Mouse (Mus musculus) liver, embryonic 12.5 days (tissue): Measurements from ENCODE around the gene Tmem256. TPM values are rescaled to one million over a fixed set of nuclear protein-coding genes. Genes with fewer than 3 reads are reported as not detected.

Experiments used
- ATAC-seq: fragments of 200-750 bp; cut with Nextera tagmentation; 2 replicates; pipeline ENCODE4 v1.8.0; 2017; ENCODE audit warnings: moderate number of reproducible peaks, mild to moderate bottlenecking, moderate library complexity
- H3K27ac ChIP-seq: fragments of 300-500 bp; sonication (generic); 2 replicates; pipeline ENCODE4 v1.5.1; 2016; ENCODE audit warnings: mild to moderate bottlenecking
- H3K27me3 ChIP-seq: fragments of 300-500 bp; sonication (generic); replicated peaks from 2 replicates; pipeline ENCODE4 v1.6.1; 2016; ENCODE audit warnings: mild to moderate bottlenecking, moderate library complexity
- H3K36me3 ChIP-seq: fragments of 300-500 bp; sonication (generic); 2 replicates; pipeline ENCODE4 v1.6.1; 2016; ENCODE audit warnings: mild to moderate bottlenecking, moderate library complexity
- H3K4me1 ChIP-seq: fragments of 300-500 bp; sonication (generic); 2 replicates; pipeline ENCODE4 v1.6.1; 2016
- H3K4me2 ChIP-seq: fragments of 300-500 bp; sonication (generic); 2 replicates; pipeline ENCODE4 v1.6.1; 2016; ENCODE audit warnings: mild to moderate bottlenecking, moderate library complexity
- H3K4me3 ChIP-seq: fragments of 300-500 bp; sonication (generic); 2 replicates; pipeline ENCODE4 v1.5.1; 2016; ENCODE audit warnings: mild to moderate bottlenecking, moderate library complexity
- H3K9ac ChIP-seq: fragments of 300-500 bp; sonication (generic); 2 replicates; pipeline ENCODE4 v1.6.1; 2016; ENCODE audit warnings: mild to moderate bottlenecking, moderate library complexity
- H3K9me3 ChIP-seq: fragments of 300-500 bp; sonication (generic); replicated peaks from 2 replicates; pipeline ENCODE4 v1.6.1; 2016; ENCODE audit warnings: mild to moderate bottlenecking, moderate library complexity
- WGBS: fragments of 180-500 bp; shearing (Covaris S2); methylation state at CpG from one replicate; pipeline ENCODE4 v1.1.7; 2016; ENCODE audit not compliant: insufficient replicate concordance; 5-methylcytosine and 5-hydroxymethylcytosine counted together
- microRNA-seq: library from miRNA; unstranded; fragments of <30 nt; microRNA quantifications from one replicate; pipeline ENCODE4, GENCODE M21; 2017
- polyA plus RNA-seq: library from polyadenylated mRNA; unstranded; fragments of >200 nt; fragmentation: Nextera tagmentation; extraction: Ambion mirVana; gene quantifications from 2 replicates; pipeline ENCODE4 v1.2.1, GENCODE M21; 2016

The Tmem256 gene
- polyA plus RNA-seq, 1 experiment from 2014 or later, result 338 TPM

GRCm38 (mm10) chr11:69880506-69880852 lies 42.2 kb downstream of the Tmem256 start:
- peak; percentile 53 for ATAC-seq
- no peaks in the 10 kb centered on the region for H3K36me3 ChIP-seq
- peak overlapping the region; percentile 87 for H3K27ac ChIP-seq
- peak overlapping the region; percentile 96 for H3K4me2 ChIP-seq
- no peaks in the 10 kb centered on the region for H3K9me3 ChIP-seq
- peak overlapping the region; percentile 65 for H3K4me3 ChIP-seq
- no peaks in the 10 kb centered on the region for H3K27me3 ChIP-seq
- peaks cover 90% of the 10 kb centered on the region for H3K4me1 ChIP-seq
- 1% methylated on average over 18 of the region's 18 CpGs for WGBS
- H3K9ac ChIP-seq, result peak overlapping the region; percentile 73

- Histone ChIP-seq H3K4me2 (peak within 1 kb of the TSS; percentile 96), H3K4me1 (peaks cover 89% of the 10 kb centered on the region), H3K9me3 (no peaks in the 10 kb centered on the region), H3K4me3 (peak within 1 kb of the TSS; percentile 65), H3K27ac (peak within 1 kb of the TSS; percentile 87), H3K36me3 (no peaks in the 10 kb centered on the region), H3K27me3 (no peaks in the 10 kb centered on the region), H3K9ac (peak within 1 kb of the TSS; percentile 73)
- peak; percentile 78 for ATAC-seq
- under 1% methylated on average over 46 of the region's 46 CpGs for WGBS
Observed at GRCm38 (mm10) chr11:69880853-69881603, 42.7 kb downstream of the Tmem256 start, which contains the start of gene Kctd11. Gene Kctd11, minus strand, starts transcription at chr11:69881406.

GRCm38 (mm10) chr11:69881787-69882670 lies 43.7 kb downstream of the Tmem256 start:
- Histone ChIP-seq H3K4me1 (peaks cover 89% of the 10 kb centered on the region), H3K9me3 (no peaks in the 10 kb centered on the region), H3K4me3 (peak overlapping the region; percentile 65), H3K27ac (peak overlapping the region; percentile 87; the same call in 1 of the 2 replicates), H3K27me3 (no peaks in the 10 kb centered on the region), H3K36me3 (no peaks in the 10 kb centered on the region), H3K9ac (peak overlapping the region; percentile 73), H3K4me2 (peak overlapping the region; percentile 96)
- WGBS, result 70% methylated on average over 21 of the region's 21 CpGs
- ATAC-seq, result no peak

GRCm38 (mm10) chr11:69883066-69883465 lies 44.8 kb downstream of the Tmem256 start:
- no peak overlapping the region for H3K9ac ChIP-seq
- H3K9me3 ChIP-seq, result no peaks in the 10 kb centered on the region
- H3K4me3 ChIP-seq, result no peak overlapping the region
- H3K36me3 ChIP-seq, result no peaks in the 10 kb centered on the region
- peaks cover 89% of the 10 kb centered on the region for H3K4me1 ChIP-seq
- no peak overlapping the region for H3K4me2 ChIP-seq
- no peak for ATAC-seq
- WGBS, result 59% methylated on average over 4 of the region's 4 CpGs
- H3K27me3 ChIP-seq, result no peaks in the 10 kb centered on the region
- no peak overlapping the region for H3K27ac ChIP-seq

- H3K27me3 ChIP-seq, result no peaks in the 10 kb centered on the region
- H3K9me3 ChIP-seq, result no peaks in the 10 kb centered on the region
- peaks cover 88% of the 10 kb centered on the region for H3K4me1 ChIP-seq
- no peak overlapping the region for H3K27ac ChIP-seq
- no peaks in the 10 kb centered on the region for H3K36me3 ChIP-seq
- no peak for ATAC-seq
- 80% methylated on average over 8 of the region's 8 CpGs for WGBS
- no peak overlapping the region for H3K9ac ChIP-seq
- H3K4me3 ChIP-seq, result no peak overlapping the region
- H3K4me2 ChIP-seq, result no peak overlapping the region
Observed at GRCm38 (mm10) chr11:69883527-69884151, 45.3 kb downstream of the Tmem256 start.

- Histone ChIP-seq H3K9me3 (no peaks in the 10 kb centered on the region), H3K36me3 (no peaks in the 10 kb centered on the region), H3K27me3 (no peaks in the 10 kb centered on the region), H3K9ac (no peak overlapping the region), H3K4me3 (no peak overlapping the region), H3K4me1 (peaks cover 82% of the 10 kb centered on the region), H3K4me2 (no peak overlapping the region), H3K27ac (peak overlapping the region; percentile 41; the same call in 1 of the 2 replicates)
- no peak for ATAC-seq
- WGBS, result 74% methylated on average over 9 of the region's 9 CpGs
Observed at GRCm38 (mm10) chr11:69884240-69884639, 45.9 kb downstream of the Tmem256 start.

GRCm38 (mm10) chr11:69884663-69885062 lies 46.3 kb downstream of the Tmem256 start:
- Histone ChIP-seq H3K36me3 (no peaks in the 10 kb centered on the region), H3K9me3 (no peaks in the 10 kb centered on the region), H3K27me3 (no peaks in the 10 kb centered on the region), H3K27ac (peak overlapping the region; percentile 41; the same call in 1 of the 2 replicates), H3K4me3 (no peak overlapping the region), H3K4me1 (peaks cover 80% of the 10 kb centered on the region), H3K9ac (no peak overlapping the region), H3K4me2 (no peak overlapping the region)
- no peak for ATAC-seq
- 70% methylated on average over 8 of the region's 8 CpGs for WGBS

- Histone ChIP-seq H3K4me1 (peaks cover 77% of the 10 kb centered on the region), H3K9me3 (no peaks in the 10 kb centered on the region), H3K36me3 (no peaks in the 10 kb centered on the region), H3K27ac (peak overlapping the region; percentile 80), H3K4me2 (peak overlapping the region; percentile 55), H3K9ac (peak overlapping the region; percentile 33), H3K27me3 (no peaks in the 10 kb centered on the region), H3K4me3 (peak overlapping the region; percentile 10; the same call in 1 of the 2 replicates)
- peak; percentile 90 for ATAC-seq
- 29% methylated on average over 8 of the region's 8 CpGs for WGBS
Observed at GRCm38 (mm10) chr11:69886907-69887635, 48.8 kb downstream of the Tmem256 start.

Small RNA genes within 50 kb of the gene (microRNA-seq; reads per million reads assigned to microRNA genes)
- gene Mir6924, result not detected

Other genes starting within 250 kb of the Tmem256 start
- gene Atp1b2, start 232.6 kb upstream of the Tmem256 start, polyA plus RNA-seq, result 38.3 and 39.8 TPM in 2 replicates
- 33.0 and 34.9 TPM in 2 replicates for gene Shbg, start 220.6 kb upstream of the Tmem256 start, polyA plus RNA-seq
- 11.5 and 12.4 TPM in 2 replicates for gene Sat2, start 216.5 kb upstream of the Tmem256 start, polyA plus RNA-seq
- 22.5 and 23.4 TPM in 2 replicates for gene Fxr2, start 205.5 kb upstream of the Tmem256 start, polyA plus RNA-seq
- gene Sox15, start 183.2 kb upstream of the Tmem256 start, polyA plus RNA-seq, result not detected in 2 replicates
- 38.2 and 39.4 TPM in 2 replicates for gene Mpdu1, start 175.9 kb upstream of the Tmem256 start, polyA plus RNA-seq
- 14.5 and 15.0 TPM in 2 replicates for gene Cd68, start 172.4 kb upstream of the Tmem256 start, polyA plus RNA-seq
- gene Eif4a1, start 166.1 kb upstream of the Tmem256 start, polyA plus RNA-seq, result 393 and 408 TPM in 2 replicates
- gene Senp3, start 156.4 kb upstream of the Tmem256 start, polyA plus RNA-seq, result 53.8 and 56.2 TPM in 2 replicates
- 0.14 and 0.23 TPM in 2 replicates for gene Tnfsf13, start 152.7 kb upstream of the Tmem256 start, polyA plus RNA-seq
- gene Tnfsf12, start 142.7 kb upstream of the Tmem256 start, polyA plus RNA-seq, result 3.3 and 3.6 TPM in 2 replicates
- 0.72 and 0.98 TPM in 2 replicates for gene Tnfsfm13, start 142.4 kb upstream of the Tmem256 start, polyA plus RNA-seq
- gene Polr2a, start 79.9 kb upstream of the Tmem256 start, polyA plus RNA-seq, result 17.4 and 20.2 TPM in 2 replicates
- gene Slc35g3, start 76.5 kb upstream of the Tmem256 start, polyA plus RNA-seq, result not detected in 2 replicates
- gene Zbtb4, start 72.6 kb upstream of the Tmem256 start, polyA plus RNA-seq, result 0.43 and 0.70 TPM in 2 replicates
- 0.63 and 0.64 TPM in 2 replicates for gene Chrnb1, start 42.6 kb upstream of the Tmem256 start, polyA plus RNA-seq
- 0.45 and 0.48 TPM in 2 replicates for gene Fgf11, start 36.7 kb upstream of the Tmem256 start, polyA plus RNA-seq
- gene Tmem102, start 32.9 kb upstream of the Tmem256 start, polyA plus RNA-seq, result 0.59 and 0.72 TPM in 2 replicates
- not detected in 2 replicates for gene Gm39566, start 23.2 kb upstream of the Tmem256 start, polyA plus RNA-seq
- gene Spem2, start 20.0 kb upstream of the Tmem256 start, polyA plus RNA-seq, result not detected in 2 replicates
- not detected in 2 replicates for gene Spem1, start 16.3 kb upstream of the Tmem256 start, polyA plus RNA-seq
- 1.3 and 1.4 TPM in 2 replicates for gene Nlgn2, start 730 bp upstream of the Tmem256 start, polyA plus RNA-seq
- 37.0 and 37.7 TPM in 2 replicates for gene Plscr3, start 7.9 kb downstream of the Tmem256 start, polyA plus RNA-seq
- 1.2 and 1.4 TPM in 2 replicates for gene Tnk1, start 20.2 kb downstream of the Tmem256 start, polyA plus RNA-seq
- not detected in 2 replicates for gene Tmem95, start 39.5 kb downstream of the Tmem256 start, polyA plus RNA-seq
- gene Kctd11, start 42.9 kb downstream of the Tmem256 start, polyA plus RNA-seq, result 1.3 TPM in 2 replicates
- gene Acap1, start 57.0 kb downstream of the Tmem256 start, polyA plus RNA-seq, result 7.6 and 8.1 TPM in 2 replicates
- 2.3 TPM in 2 replicates for gene 2810408A11Rik, start 62.5 kb downstream of the Tmem256 start, polyA plus RNA-seq
- 4.5 and 5.7 TPM in 2 replicates for gene Neurl4, start 62.6 kb downstream of the Tmem256 start, polyA plus RNA-seq
- gene Gps2, start 75.4 kb downstream of the Tmem256 start, polyA plus RNA-seq, result 125 TPM in 2 replicates
- gene Eif5a, start 83.4 kb downstream of the Tmem256 start, polyA plus RNA-seq, result 2,199 and 2,266 TPM in 2 replicates
- gene Ybx2, start 97.3 kb downstream of the Tmem256 start, polyA plus RNA-seq, result 0.20 and 0.25 TPM in 2 replicates
- gene Slc2a4, start 109.7 kb downstream of the Tmem256 start, polyA plus RNA-seq, result 14.9 and 17.0 TPM in 2 replicates
- gene Cldn7, start 126.3 kb downstream of the Tmem256 start, polyA plus RNA-seq, result 2.8 and 3.3 TPM in 2 replicates
- 14.0 and 15.2 TPM in 2 replicates for gene Ctdnep1, start 142.6 kb downstream of the Tmem256 start, polyA plus RNA-seq
- 88.1 and 91.8 TPM in 2 replicates for gene Elp5, start 144.0 kb downstream of the Tmem256 start, polyA plus RNA-seq
- 260 and 270 TPM in 2 replicates for gene Gabarap, start 152.6 kb downstream of the Tmem256 start, polyA plus RNA-seq
- 39.5 and 40.9 TPM in 2 replicates for gene Phf23, start 157.3 kb downstream of the Tmem256 start, polyA plus RNA-seq
- gene Dvl2, start 162.1 kb downstream of the Tmem256 start, polyA plus RNA-seq, result 13.4 and 13.7 TPM in 2 replicates
- gene Acadvl, start 176.9 kb downstream of the Tmem256 start, polyA plus RNA-seq, result 89.9 and 91.3 TPM in 2 replicates
- gene Dlg4, start 178.4 kb downstream of the Tmem256 start, polyA plus RNA-seq, result 2.3 and 2.7 TPM in 2 replicates
- gene Asgr1, start 215.6 kb downstream of the Tmem256 start, polyA plus RNA-seq, result 0.51 and 0.63 TPM in 2 replicates